Mouse (Mus musculus) forebrain, embryonic 15.5 days (tissue): ENCODE data around the gene Ece2. TPM values are rescaled to one million over a fixed set of nuclear protein-coding genes. Genes with fewer than 3 reads are reported as not detected.

Experiments used
- ATAC-seq: fragments of 200-750 bp; cut with Nextera tagmentation; replicated peaks from 2 replicates; pipeline ENCODE4 v1.8.0; 2017; ENCODE audit warnings: mild to moderate bottlenecking, moderate TSS enrichment, moderate library complexity
- H3K27ac ChIP-seq: fragments of 300-500 bp; sonication (generic); replicated peaks from 2 replicates; pipeline ENCODE4 v1.5.1; 2015; ENCODE audit warnings: mild to moderate bottlenecking, inconsistent platforms
- H3K27me3 ChIP-seq: fragments of 300-500 bp; sonication (generic); 2 replicates; pipeline ENCODE4 v1.6.1; 2015; ENCODE audit warnings: inconsistent platforms
- H3K36me3 ChIP-seq: fragments of 300-500 bp; sonication (generic); 2 replicates; pipeline ENCODE4 v1.6.1; 2015; ENCODE audit warnings: mild to moderate bottlenecking, inconsistent platforms
- H3K4me1 ChIP-seq: fragments of 300-500 bp; sonication (generic); 2 replicates; pipeline ENCODE4 v1.6.1; 2015; ENCODE audit warnings: inconsistent platforms
- H3K4me2 ChIP-seq: fragments of 300-500 bp; sonication (generic); replicated peaks from 2 replicates; pipeline ENCODE4 v1.6.1; 2015; ENCODE audit warnings: mild to moderate bottlenecking, inconsistent platforms
- H3K4me3 ChIP-seq: fragments of 300-500 bp; sonication (generic); 2 replicates; pipeline ENCODE4 v1.5.1; 2015; ENCODE audit warnings: mild to moderate bottlenecking, inconsistent platforms
- H3K9ac ChIP-seq: fragments of 300-500 bp; sonication (generic); replicated peaks from 2 replicates; pipeline ENCODE4 v1.6.1; 2015; ENCODE audit warnings: mild to moderate bottlenecking, inconsistent platforms
- H3K9me3 ChIP-seq: fragments of 300-500 bp; sonication (generic); 2 replicates; pipeline ENCODE4 v1.6.1; 2016; ENCODE audit warnings: inconsistent platforms
- WGBS: fragments of 180-500 bp; shearing (Covaris S2); methylation state at CpG from one replicate; pipeline ENCODE4 v1.1.7; 2015; ENCODE audit warnings: mixed read lengths; 5-methylcytosine and 5-hydroxymethylcytosine counted together
- polyA plus RNA-seq: library from polyadenylated mRNA; unstranded; fragments of >200 nt; fragmentation: Nextera tagmentation; extraction: Ambion mirVana; gene quantifications from 2 replicates; pipeline ENCODE4 v1.2.1, GENCODE M21; 2015

Gene Ece2
- polyA plus RNA-seq, 1 experiment from 2014 or later: 12.7 TPM

DNA sequence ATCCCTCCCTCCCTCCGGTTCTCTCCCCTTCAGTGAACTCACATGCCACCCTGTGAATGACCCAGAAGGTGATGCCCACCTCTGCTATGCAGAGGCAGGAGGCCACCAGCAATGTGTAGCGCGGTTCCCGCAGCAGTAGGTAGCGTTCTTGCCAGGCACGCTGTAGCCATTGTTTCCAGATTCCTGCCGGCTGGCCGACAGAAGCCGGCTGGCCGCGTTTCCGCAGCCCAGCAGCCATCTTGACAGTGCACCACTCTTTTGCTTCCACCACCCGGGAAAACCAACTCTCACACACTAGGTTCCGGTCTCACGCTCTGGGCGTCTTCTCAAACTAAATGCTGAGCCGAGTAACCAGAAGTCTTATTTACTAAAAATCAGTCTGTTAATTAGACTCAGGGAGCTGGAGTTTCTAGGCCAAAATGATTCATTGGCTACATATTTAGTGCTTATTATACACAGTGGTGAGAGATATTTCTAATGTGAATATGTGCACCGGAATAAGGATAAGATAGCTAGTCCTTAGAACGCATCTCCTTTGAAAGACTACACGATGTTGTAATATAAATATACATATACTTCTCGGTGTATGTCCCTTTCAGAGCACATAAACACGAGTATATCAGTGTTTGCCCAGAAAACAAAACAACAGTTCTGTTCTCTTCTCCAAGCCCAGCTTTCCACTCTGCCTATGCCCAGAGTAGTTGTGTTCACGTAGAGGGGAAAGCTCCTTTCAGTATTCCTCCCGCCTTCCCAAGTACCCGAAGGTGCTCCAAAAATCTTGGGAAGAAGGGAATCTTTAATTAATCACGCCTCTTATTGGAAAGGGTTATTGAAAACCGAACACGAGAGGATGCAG lies 18.9 kb upstream of the Ece2 start:
- WGBS: under 1% methylated on average over 28 of the region's 28 CpGs
- peak overlapping the region; percentile 85 for H3K9ac ChIP-seq
- ATAC-seq: peak; percentile 68

DNA sequence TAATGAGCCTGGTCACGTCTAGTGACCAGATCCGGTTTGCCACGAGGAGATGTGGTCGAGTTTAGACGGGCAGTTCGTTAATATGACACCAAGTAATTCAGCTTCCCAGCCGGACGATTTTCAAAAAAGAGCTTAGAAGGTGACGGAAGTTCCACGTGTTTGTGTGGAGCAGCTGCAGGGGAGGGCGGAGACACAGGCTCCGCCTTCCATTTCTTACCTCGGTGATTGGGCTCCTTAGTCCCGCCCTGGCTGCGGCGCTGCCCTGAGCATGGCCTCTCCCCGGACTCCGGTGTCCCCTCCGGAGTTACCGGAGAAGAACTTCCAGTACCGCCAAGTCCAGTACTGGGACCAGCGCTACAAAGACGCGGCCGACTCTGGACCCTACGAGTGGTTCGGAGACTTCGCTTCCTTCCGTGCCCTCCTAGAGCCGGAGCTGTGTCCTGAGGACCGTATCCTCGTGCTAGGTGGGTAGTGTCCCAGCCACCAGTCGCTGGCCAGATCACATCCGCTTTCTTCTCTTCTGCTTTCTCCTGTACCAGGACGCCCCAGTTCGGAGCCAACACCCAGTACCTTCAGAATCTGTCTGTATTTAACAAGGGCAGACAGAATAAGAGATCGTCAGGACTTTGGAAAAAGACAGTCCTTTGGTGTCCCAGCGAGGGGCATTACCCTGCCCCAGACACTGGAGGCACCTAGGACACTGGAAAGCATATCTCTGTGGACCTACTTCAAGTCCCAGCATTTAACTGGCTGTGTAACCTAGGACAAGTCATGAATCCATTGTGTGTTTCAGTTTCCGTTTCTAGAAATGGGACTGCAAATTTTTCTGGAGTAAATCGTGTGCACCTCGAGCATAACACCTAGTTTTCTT lies 18.0 kb upstream of the Ece2 start, which contains the start of the genes Eef1akmt4, Gm49333 and Alg3:
TSS of gene Eef1akmt4 (plus strand) at position 237 of the 871 bp plus-strand sequence.
TSS of gene Gm49333 (plus strand) at position 254 of the 871 bp plus-strand sequence.
TSS of gene Alg3 (minus strand) at position 379 of the 871 bp plus-strand sequence.
- peak within 1 kb of the TSS; percentile 93 for H3K4me2 ChIP-seq
- peak within 1 kb of the TSS; percentile 75 for H3K4me3 ChIP-seq
- H3K27me3 ChIP-seq: no peaks in the 10 kb centered on the region
- H3K4me1 ChIP-seq: peaks cover 29% of the 10 kb centered on the region
- H3K27ac ChIP-seq: peak within 1 kb of the TSS; percentile 88
- H3K9ac ChIP-seq: peak within 1 kb of the TSS; percentile 85
- ATAC-seq: peak; percentile 95
- peaks cover 16% of the 10 kb centered on the region for H3K36me3 ChIP-seq
- H3K9me3 ChIP-seq: no peaks in the 10 kb centered on the region
- WGBS: 1% methylated on average over 41 of the region's 41 CpGs

More for the DNA sequence above, 18.9 kb upstream of the Ece2 start:
- H3K27me3 ChIP-seq: no peaks in the 10 kb centered on the region
- H3K9me3 ChIP-seq: no peaks in the 10 kb centered on the region
- H3K4me2 ChIP-seq: peak overlapping the region; percentile 93
- peaks cover 29% of the 10 kb centered on the region for H3K4me1 ChIP-seq
- peak overlapping the region; percentile 75 for H3K4me3 ChIP-seq
- H3K27ac ChIP-seq: peak overlapping the region; percentile 88
- peaks cover 22% of the 10 kb centered on the region for H3K36me3 ChIP-seq

DNA sequence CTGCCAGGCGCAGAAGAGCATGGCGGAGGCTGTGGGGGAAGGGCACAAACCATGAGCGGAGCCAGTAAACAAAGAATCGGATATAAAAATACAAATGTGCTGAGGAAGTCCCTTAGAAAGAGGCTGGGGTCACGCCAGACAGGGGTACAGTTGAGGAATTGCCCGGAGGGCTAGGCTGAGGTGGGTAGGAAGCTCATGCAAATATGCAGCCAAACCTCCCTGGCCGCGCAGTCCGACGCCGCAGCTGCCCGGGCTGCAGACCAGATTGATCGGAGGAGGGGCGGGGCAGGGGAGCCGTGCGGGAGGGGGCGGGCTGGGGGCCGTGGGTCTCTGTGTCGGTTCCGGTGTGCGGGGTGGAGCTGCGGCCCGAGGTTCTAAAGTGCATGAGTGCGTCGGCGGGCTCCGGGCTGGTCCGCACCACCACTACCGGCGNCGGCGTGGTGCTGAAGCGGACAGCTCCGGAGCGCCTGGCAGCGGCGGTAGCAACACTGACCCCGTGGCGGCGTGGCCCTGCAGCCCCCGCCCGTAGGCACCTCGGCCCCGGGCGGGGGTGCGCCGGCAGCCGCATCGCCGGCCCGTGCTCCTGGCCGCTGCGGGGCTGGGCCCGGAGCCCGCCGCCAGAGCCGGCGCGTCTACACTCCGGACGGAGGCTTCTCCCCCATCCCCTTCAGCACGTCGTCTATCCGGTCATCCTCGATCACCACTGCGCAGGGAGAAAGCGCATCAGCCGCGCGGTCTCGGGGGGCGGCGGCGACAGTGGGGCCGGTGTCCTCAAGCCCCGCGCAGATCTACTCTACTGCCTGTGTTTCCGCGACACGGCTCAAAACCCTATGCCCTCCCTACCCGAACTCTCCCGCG lies 9.9 kb upstream of the Ece2 start:
- peak overlapping the region; percentile 84 for H3K4me2 ChIP-seq
- no peaks in the 10 kb centered on the region for H3K27me3 ChIP-seq
- H3K4me1 ChIP-seq: peaks cover 36% of the 10 kb centered on the region
- ATAC-seq: peak; percentile 15
- peak overlapping the region; percentile 90 for H3K4me3 ChIP-seq
- WGBS: under 1% methylated on average over 82 of the region's 83 CpGs
- no peaks in the 10 kb centered on the region for H3K9me3 ChIP-seq
- H3K9ac ChIP-seq: peak overlapping the region; percentile 92
- H3K27ac ChIP-seq: peak overlapping the region; percentile 92
- peaks cover 8% of the 10 kb centered on the region for H3K36me3 ChIP-seq

DNA sequence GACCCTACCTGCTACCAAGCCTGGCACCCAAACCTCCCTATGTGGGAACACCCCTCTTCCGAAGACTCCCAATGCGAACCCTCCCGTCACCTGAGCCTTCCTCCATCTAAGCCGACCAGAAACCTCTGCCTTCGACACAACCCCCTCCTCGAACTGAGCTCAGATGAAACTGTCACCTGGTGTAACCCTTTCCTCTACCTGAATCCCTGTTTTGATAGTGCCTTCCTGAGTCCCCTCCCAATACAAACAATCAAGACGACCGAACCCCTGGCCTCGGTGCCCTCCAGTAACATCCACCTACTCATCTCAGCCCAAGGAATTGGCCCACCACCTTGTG lies 9.3 kb upstream of the Ece2 start:
- peak overlapping the region; percentile 92 for H3K9ac ChIP-seq
- H3K4me2 ChIP-seq: peak overlapping the region; percentile 84
- 0% methylated on average over 9 of the region's 9 CpGs for WGBS
- no peak for ATAC-seq
- H3K9me3 ChIP-seq: no peaks in the 10 kb centered on the region
- peak overlapping the region; percentile 90 for H3K4me3 ChIP-seq
- H3K4me1 ChIP-seq: peaks cover 36% of the 10 kb centered on the region
- peaks cover 8% of the 10 kb centered on the region for H3K36me3 ChIP-seq
- H3K27ac ChIP-seq: peak overlapping the region; percentile 92
- no peaks in the 10 kb centered on the region for H3K27me3 ChIP-seq

DNA sequence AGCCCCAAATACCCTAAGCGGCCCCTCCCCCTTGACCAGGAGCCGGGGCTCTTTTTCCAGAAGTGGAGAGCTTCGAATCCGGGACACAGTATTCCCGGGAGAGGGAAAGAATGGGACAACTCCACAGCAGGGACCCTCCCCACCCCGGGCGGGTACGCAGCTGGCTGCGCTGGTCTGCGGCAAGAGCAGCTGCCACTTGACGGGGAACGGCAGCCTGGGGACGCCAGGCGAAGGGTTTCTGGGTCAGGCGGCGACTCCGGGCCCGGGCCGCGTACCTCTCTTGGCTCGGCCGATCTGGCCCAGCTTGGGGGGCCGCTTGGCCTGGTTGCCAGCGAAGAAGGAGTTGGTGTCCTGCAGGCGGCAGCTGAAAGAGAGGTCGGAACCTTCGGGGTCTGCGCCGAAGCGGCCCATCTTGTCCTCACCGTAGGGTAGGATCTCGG lies 8.9 kb upstream of the Ece2 start:
- Histone ChIP-seq H3K4me3 (peak overlapping the region; percentile 90), H3K4me1 (peaks cover 36% of the 10 kb centered on the region), H3K9me3 (no peaks in the 10 kb centered on the region), H3K4me2 (peak overlapping the region; percentile 84), H3K9ac (peak overlapping the region; percentile 92), H3K36me3 (peaks cover 8% of the 10 kb centered on the region), H3K27me3 (no peaks in the 10 kb centered on the region), H3K27ac (peak overlapping the region; percentile 92)
- WGBS: under 1% methylated on average over 32 of the region's 32 CpGs
- peak; percentile 14 for ATAC-seq

DNA sequence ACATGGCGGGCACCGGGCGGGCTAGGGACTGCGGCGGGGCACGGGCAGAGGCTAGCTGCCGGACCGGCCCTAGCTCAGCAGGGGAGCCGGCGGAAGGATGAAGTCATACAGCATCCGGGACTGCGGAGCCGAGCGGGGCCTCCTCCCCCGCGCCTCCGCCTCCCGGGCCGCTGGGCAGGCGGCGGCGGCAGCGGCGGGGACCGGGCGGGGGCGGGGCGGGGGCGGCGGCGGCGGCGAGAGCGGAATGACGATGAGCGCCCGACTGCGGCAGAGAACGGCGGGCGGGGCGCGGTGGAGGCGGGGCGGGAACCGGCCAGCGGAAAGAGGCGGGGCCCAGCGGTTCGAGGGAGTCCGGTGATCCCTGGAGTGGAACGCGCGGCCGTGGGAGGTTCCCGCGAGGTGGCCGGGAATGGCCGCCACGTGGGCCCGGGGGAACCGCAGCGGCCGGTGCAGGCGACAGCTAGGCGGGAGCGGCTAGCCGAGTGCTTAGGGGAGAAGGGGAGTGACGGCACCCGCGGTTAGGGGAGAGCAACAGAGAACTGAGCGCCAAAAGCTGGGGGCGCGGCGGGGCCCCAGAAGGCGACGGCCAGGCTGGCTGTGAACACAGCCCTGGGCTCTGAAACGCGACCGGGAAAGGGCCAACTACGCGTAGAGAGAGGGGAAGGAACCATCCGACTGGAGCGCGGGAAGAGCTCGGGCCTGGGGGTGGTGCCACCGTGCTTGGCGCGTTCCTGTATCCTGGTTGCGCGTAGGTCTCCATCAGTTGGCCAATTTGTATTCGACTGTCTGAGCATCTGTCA lies 8.2 kb upstream of the Ece2 start, which contains the start of gene Camk2n2:
TSS of gene Camk2n2 (minus strand) at position 97 of the 800 bp plus-strand sequence.
- peaks cover 5% of the 10 kb centered on the region; the same call in 1 of the 2 replicates for H3K36me3 ChIP-seq
- ATAC-seq: peak; percentile 52
- H3K27ac ChIP-seq: peak within 1 kb of the TSS; percentile 92
- no peaks in the 10 kb centered on the region for H3K9me3 ChIP-seq
- H3K27me3 ChIP-seq: no peaks in the 10 kb centered on the region
- peak within 1 kb of the TSS; percentile 84 for H3K4me2 ChIP-seq
- H3K4me3 ChIP-seq: peak within 1 kb of the TSS; percentile 90
- H3K9ac ChIP-seq: peak within 1 kb of the TSS; percentile 92
- 1% methylated on average over 79 of the region's 92 CpGs for WGBS
- peaks cover 36% of the 10 kb centered on the region for H3K4me1 ChIP-seq

DNA sequence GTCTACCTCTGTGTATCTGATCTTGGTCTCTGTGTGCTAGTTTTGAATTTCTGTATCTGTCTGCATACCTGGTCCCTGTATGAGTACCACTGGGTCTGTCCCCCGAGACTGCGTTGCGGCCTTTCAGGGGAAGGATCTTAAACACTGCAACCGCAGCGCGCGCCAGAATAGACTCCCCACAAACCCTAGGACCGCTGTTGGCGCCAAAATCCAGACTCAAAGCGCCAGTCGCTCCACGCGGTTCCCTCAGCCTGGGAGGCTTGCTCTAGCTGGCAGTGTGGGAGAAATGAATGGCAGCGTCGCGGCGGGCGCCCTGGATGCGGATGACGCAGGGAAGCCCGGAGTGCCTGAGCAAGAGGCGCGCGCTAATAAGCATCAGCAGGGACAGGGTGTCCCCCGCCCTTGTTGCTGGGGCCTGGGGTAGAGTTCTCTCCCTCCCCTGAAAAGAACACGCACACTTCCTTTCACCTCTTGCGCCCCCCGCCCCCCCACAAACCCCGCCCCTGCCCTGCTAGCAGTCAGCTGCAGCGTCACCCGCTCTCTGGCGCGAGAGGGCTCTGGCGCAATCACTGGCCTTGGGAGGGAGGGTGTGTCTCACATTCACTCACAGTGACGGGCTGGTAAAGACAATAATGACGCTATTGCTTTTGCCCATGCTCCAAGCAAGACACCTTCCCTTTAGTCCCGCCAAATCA lies 7.5 kb upstream of the Ece2 start:
- Histone ChIP-seq H3K4me2 (peak overlapping the region; percentile 84), H3K9me3 (no peaks in the 10 kb centered on the region), H3K27ac (peak overlapping the region; percentile 92), H3K4me3 (peak overlapping the region; percentile 90), H3K4me1 (peaks cover 36% of the 10 kb centered on the region), H3K36me3 (peaks cover 5% of the 10 kb centered on the region; the same call in 1 of the 2 replicates), H3K9ac (peak overlapping the region; percentile 92), H3K27me3 (no peaks in the 10 kb centered on the region)
- peak; percentile 55 for ATAC-seq
- WGBS: under 1% methylated on average over 36 of the region's 37 CpGs

DNA sequence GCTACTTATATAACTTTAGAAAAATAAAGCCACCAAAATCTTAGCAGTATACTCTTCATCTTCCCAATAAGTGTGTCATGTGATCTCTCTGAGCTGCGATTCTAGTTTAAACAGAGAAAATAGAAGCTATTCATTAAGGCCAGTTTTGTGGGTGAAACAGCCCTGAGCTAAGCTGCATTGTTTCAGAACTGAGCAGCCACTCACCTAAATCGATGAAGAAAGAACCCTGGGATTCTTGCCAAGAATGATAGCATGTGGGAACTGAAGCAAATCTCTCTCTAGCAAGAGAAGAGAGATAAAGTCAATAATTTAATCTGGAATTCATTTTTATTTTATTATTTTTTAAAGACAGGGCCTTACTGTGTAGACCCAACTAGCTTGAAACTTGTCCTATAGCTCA lies 6.4 kb upstream of the Ece2 start:
- H3K4me1 ChIP-seq: peaks cover 36% of the 10 kb centered on the region
- H3K9ac ChIP-seq: no peak overlapping the region
- H3K4me2 ChIP-seq: no peak overlapping the region
- H3K9me3 ChIP-seq: no peaks in the 10 kb centered on the region
- WGBS: 8% methylated on average over 2 of the region's 2 CpGs
- peak overlapping the region; percentile 90; the same call in 1 of the 2 replicates for H3K4me3 ChIP-seq
- ATAC-seq: no peak
- peak overlapping the region; percentile 92; the same call in 1 of the 2 replicates for H3K27ac ChIP-seq
- H3K36me3 ChIP-seq: no peaks in the 10 kb centered on the region
- H3K27me3 ChIP-seq: no peaks in the 10 kb centered on the region

DNA sequence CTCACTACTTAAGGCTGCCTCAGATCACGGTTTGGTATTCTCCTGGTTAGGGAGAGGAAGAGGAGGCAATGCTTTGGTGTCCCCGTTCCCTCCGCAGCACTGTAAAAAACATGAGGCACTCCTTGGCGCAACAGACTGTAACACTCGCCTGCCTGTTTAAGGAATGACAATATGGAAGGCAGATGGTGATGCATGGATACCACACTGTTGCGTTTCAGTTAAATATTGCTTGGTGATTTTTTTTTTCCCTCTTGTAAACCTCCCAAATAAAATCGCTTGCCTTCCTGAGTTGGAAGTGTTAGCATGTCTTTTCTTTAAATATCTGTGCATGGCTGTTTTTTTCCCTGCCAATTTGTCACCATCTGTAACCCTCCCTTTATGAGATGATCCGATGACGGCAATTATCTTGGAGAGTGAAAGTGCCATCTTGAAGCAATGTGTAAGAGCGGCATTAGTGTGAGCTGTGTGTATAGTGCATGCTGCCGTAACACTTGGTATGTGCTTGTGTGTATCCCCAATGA lies 697 bp upstream of the Ece2 start:
- peak; percentile 75 for ATAC-seq
- H3K4me2 ChIP-seq: peak overlapping the region; percentile 88
- H3K27ac ChIP-seq: peak overlapping the region; percentile 63
- H3K27me3 ChIP-seq: no peaks in the 10 kb centered on the region
- H3K4me1 ChIP-seq: peaks cover 25% of the 10 kb centered on the region
- WGBS: 41% methylated on average over 11 of the region's 11 CpGs
- peak overlapping the region; percentile 67; the same call in 1 of the 2 replicates for H3K9ac ChIP-seq
- no peaks in the 10 kb centered on the region for H3K9me3 ChIP-seq
- H3K4me3 ChIP-seq: peak overlapping the region; percentile 56
- H3K36me3 ChIP-seq: no peaks in the 10 kb centered on the region

DNA sequence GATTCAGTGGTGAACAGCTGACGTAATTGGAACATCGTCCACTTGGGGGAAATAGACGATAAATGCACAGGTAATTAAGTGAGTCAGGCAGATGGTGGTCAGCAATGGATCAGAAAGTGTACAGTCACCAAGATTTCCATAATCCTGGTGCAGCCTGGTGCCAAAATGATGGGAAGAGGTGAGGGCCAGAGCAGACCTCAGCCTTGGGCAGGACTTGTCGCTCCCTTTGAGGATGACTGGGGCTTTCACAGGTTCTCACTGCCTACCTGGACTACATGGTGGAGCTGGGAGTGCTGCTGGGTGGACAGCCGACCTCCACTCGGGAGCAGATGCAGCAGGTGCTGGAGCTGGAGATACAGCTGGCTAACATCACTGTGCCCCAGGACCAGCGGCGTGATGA lies 7.8 kb downstream of the Ece2 start:
- peak overlapping the region; percentile 79; the same call in 1 of the 2 replicates for H3K27ac ChIP-seq

More for the DNA sequence above, 7.8 kb downstream of the Ece2 start:
- H3K9ac ChIP-seq: no peak overlapping the region
- 88% methylated on average over 8 of the region's 8 CpGs for WGBS
- H3K4me3 ChIP-seq: no peak overlapping the region
- no peaks in the 10 kb centered on the region for H3K9me3 ChIP-seq
- no peak overlapping the region for H3K4me2 ChIP-seq
- H3K36me3 ChIP-seq: no peaks in the 10 kb centered on the region
- ATAC-seq: no peak
- peaks cover 21% of the 10 kb centered on the region for H3K4me1 ChIP-seq
- H3K27me3 ChIP-seq: no peaks in the 10 kb centered on the region
